Mouse (Mus musculus) hindbrain, embryonic 16.5 days (tissue): ENCODE measurements around the gene Gpc4. TPM values are rescaled to one million over a fixed set of nuclear protein-coding genes. Genes with fewer than 3 reads are reported as not detected.

Experiments used
- polyA plus RNA-seq: library from polyadenylated mRNA; unstranded; fragments of >200 nt; fragmentation: Nextera tagmentation; extraction: Ambion mirVana; gene quantifications from 2 replicates; pipeline ENCODE4 v1.2.1, GENCODE M21; 2015

The Gpc4 gene
- polyA plus RNA-seq, 1 experiment from 2014 or later: 8.2 TPM

Other genes starting within 250 kb of the Gpc4 start
- gene 1700080O16Rik, start 192.5 kb downstream of the Gpc4 start, polyA plus RNA-seq: not detected in 2 replicates